Mouse (Mus musculus): ENCODE data around the gene Macrod2. TPM values are rescaled to one million over a fixed set of nuclear protein-coding genes. Genes with fewer than 3 reads are reported as not detected.

Gene Macrod2
- polyA plus RNA-seq, 1 experiment from 2014 or later = 31.9 TPM

DNA sequence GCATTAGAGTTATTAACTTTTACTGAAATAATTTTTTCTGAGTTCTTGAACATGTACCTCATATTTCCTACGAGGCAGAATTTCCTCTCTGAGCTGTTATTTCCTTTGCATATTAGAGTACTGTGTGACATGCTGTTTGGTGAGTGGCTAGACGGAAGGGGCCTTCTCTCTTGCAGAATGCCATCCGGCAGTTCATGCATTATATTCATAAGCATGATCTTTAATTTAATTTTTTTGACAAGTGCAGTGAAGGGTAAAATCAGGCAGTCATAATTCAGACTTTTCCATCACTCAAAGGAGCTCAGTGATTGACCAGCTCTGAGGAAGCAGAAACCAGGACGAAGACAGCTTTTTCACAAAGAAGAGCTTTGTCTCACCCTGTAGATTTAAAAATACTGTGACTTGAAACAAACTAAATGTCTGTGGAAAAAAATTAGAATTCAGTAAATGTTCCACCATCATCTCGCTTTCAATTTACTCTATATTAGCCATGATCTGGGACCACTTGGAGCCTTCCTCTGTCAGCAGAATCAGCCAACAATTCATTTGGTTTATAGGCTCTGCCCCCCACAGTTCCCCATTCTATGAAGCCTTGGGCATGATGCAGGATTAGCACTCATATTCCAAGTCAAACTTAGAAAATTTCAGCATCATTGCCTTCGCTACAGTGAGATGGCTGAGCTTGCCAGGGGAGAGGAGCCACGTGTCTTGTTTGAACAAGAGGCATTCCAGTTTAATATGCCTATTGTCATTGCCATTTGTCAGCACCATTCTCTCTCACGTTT lies 1827.2 kb downstream of the Macrod2 start:
- H3K4me3 ChIP-seq (ENCODE audit: low read depth, low read length) = no peak overlapping the region
- no peaks in the 10 kb centered on the region for H3K27me3 ChIP-seq (ENCODE audit: control insufficient read depth, insufficient read depth, low read length)
- no peaks in the 10 kb centered on the region for H3K9me3 ChIP-seq (ENCODE audit: control insufficient read depth, low read length)
- no peak for ATAC-seq (ENCODE audit: low FRiP score, low TSS enrichment)
- no peak overlapping the region for H3K4me2 ChIP-seq (replicated peaks; ENCODE audit: low read depth)
- WGBS = 66% methylated on average over 8 of the region's 8 CpGs
- no peak overlapping the region for H3K9ac ChIP-seq (ENCODE audit: low read length)
- no peaks in the 10 kb centered on the region for H3K4me1 ChIP-seq (replicated peaks; ENCODE audit: control insufficient read depth, insufficient read depth)
- no peaks in the 10 kb centered on the region for H3K36me3 ChIP-seq (ENCODE audit: control insufficient read depth, insufficient read depth, low read length)
- TF ChIP-seq EP300 (optimal IDR thresholded peaks at IDR 0.05) (no peak), CTCF (IDR thresholded peaks at IDR 0.05; ENCODE audit: low read depth) (no peak)
- DNase-seq (ENCODE audit: low spot score) = no peak
- H3K27ac ChIP-seq (replicated peaks) = no peak overlapping the region

DNA sequence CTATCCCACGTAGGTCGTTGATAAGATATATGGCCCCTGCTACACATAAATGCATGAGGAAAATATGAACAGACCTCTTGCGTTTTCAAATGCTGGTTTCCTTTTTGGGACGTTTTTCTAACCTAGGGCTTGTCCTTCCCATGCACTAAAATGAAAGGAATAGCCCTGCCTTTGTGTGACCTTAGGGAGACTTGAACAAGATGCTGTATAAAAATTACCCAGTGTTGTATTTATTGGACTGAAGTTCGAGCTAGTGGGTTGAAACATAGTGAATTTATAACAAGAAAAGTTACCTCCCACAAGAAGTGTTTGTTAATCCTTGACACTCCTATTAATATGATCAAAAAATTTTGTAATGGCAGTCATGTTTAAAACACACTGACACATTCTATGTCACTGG lies 1827.8 kb downstream of the Macrod2 start:
- TF ChIP-seq EP300 (optimal IDR thresholded peaks at IDR 0.05) (no peak), CTCF (IDR thresholded peaks at IDR 0.05; ENCODE audit: low read depth) (no peak)
- Histone ChIP-seq H3K9ac (ENCODE audit: low read length) (no peak overlapping the region), H3K27me3 (ENCODE audit: control insufficient read depth, insufficient read depth, low read length) (no peaks in the 10 kb centered on the region), H3K9me3 (ENCODE audit: control insufficient read depth, low read length) (no peaks in the 10 kb centered on the region), H3K4me1 (replicated peaks; ENCODE audit: control insufficient read depth, insufficient read depth) (no peaks in the 10 kb centered on the region), H3K36me3 (ENCODE audit: control insufficient read depth, insufficient read depth, low read length) (no peaks in the 10 kb centered on the region), H3K4me3 (ENCODE audit: low read depth, low read length) (no peak overlapping the region), H3K27ac (replicated peaks) (no peak overlapping the region), H3K4me2 (replicated peaks; ENCODE audit: low read depth) (no peak overlapping the region)
- no peak for ATAC-seq (ENCODE audit: low FRiP score, low TSS enrichment)
- no peak for DNase-seq (ENCODE audit: low spot score)
- WGBS = 55% methylated on average over 5 of the region's 5 CpGs

DNA sequence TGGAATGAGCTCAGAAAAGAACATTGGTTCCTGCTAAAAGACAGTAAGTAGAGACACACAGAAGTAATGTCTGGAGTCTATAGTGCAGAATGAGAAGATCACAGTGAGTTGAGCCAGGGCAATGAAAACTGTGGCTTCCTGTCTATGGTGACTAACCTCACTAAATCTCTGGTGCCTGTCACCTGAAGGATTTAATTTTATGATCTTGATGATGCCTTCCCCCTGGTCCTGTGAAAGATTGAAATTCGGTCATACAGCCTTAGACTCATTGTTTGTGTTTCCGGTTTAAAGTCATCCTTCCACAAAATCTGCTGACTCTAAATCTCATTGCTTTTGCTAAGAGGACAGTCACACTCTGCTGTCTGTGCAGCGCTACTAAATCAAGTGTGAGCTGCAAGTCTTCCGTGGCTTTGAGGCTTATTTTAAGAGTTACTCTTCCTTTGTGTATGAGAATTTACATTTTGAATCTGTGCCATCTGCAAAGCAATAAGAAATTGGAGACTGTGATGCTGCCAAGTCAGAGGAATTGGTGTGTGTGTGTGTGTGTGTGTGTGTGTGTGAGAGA lies 1836.0 kb downstream of the Macrod2 start:
- H3K4me2 ChIP-seq (replicated peaks; ENCODE audit: low read depth) = no peak overlapping the region
- WGBS = 52% methylated on average over 4 of the region's 4 CpGs
- DNase-seq (ENCODE audit: low spot score) = no peak

DNA sequence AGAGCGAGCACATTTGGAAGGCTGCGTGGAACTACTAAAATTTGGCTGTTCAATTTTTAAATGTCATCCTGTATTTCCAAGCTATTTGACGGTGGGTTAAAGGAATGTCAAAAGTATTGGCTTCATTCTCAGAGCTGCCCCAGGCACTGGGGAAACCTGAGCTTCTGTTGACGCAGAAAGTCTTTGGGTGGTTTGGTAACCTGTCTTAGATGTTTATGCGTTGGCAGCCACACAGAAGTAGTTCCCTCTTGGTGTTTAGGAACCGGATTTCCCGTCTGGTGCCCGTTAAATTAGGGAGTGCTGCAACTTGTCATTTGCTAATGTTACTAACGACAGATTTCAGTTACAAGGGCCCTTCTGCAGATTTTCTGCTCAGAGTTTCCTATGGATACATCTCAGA lies 1837.7 kb downstream of the Macrod2 start:
- H3K27me3 ChIP-seq (ENCODE audit: control insufficient read depth, insufficient read depth, low read length) = no peaks in the 10 kb centered on the region
- DNase-seq (ENCODE audit: low spot score) (no peak), ATAC-seq (ENCODE audit: low FRiP score, low TSS enrichment) (no peak)
- H3K9me3 ChIP-seq (ENCODE audit: control insufficient read depth, low read length) = no peaks in the 10 kb centered on the region
- H3K36me3 ChIP-seq (ENCODE audit: control insufficient read depth, insufficient read depth, low read length) = no peaks in the 10 kb centered on the region
- no peaks in the 10 kb centered on the region for H3K4me1 ChIP-seq (replicated peaks; ENCODE audit: control insufficient read depth, insufficient read depth)
- no peak overlapping the region for H3K4me3 ChIP-seq (ENCODE audit: low read depth, low read length)
- no peak overlapping the region for H3K4me2 ChIP-seq (replicated peaks; ENCODE audit: low read depth)
- no peak overlapping the region for H3K9ac ChIP-seq (ENCODE audit: low read length)
- 48% methylated on average over 9 of the region's 9 CpGs for WGBS
- no peak for TF ChIP-seq CTCF (IDR thresholded peaks at IDR 0.05; ENCODE audit: low read depth)
- TF ChIP-seq EP300 (optimal IDR thresholded peaks at IDR 0.05) = no peak
- H3K27ac ChIP-seq (replicated peaks) = no peak overlapping the region

More for the DNA sequence above, 1836.0 kb downstream of the Macrod2 start:
- no peak for ATAC-seq (ENCODE audit: low FRiP score, low TSS enrichment)
- Histone ChIP-seq H3K9me3 (ENCODE audit: control insufficient read depth, low read length) (no peaks in the 10 kb centered on the region), H3K27me3 (ENCODE audit: control insufficient read depth, insufficient read depth, low read length) (no peaks in the 10 kb centered on the region), H3K4me1 (replicated peaks; ENCODE audit: control insufficient read depth, insufficient read depth) (no peaks in the 10 kb centered on the region), H3K27ac (replicated peaks) (no peak overlapping the region), H3K4me3 (ENCODE audit: low read depth, low read length) (no peak overlapping the region), H3K9ac (ENCODE audit: low read length) (no peak overlapping the region), H3K36me3 (ENCODE audit: control insufficient read depth, insufficient read depth, low read length) (no peaks in the 10 kb centered on the region)
- TF ChIP-seq EP300 (optimal IDR thresholded peaks at IDR 0.05) (no peak), CTCF (IDR thresholded peaks at IDR 0.05; ENCODE audit: low read depth) (no peak)

DNA sequence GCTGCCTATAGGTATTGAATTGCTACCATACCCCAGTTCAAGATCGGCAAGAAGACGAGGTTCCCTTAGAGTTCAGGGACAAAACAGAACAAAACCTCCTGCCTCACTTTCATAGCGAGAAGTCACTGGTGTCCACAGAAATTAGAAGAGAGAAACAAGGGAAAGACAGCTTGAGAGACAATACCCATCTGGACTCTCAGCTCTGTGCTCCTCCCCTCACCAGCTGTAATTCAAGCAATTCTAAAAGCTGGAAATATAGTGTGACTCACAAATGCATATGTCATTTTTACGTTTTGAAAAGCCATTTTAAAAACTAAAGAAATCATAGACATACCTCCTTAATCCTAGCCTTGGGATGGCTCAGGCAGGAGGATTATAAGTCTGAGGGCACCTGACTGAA lies 1848.4 kb downstream of the Macrod2 start:
- WGBS = 75% methylated on average over 4 of the region's 4 CpGs
- Histone ChIP-seq H3K36me3 (ENCODE audit: control insufficient read depth, insufficient read depth, low read length) (no peaks in the 10 kb centered on the region), H3K9me3 (ENCODE audit: control insufficient read depth, low read length) (no peaks in the 10 kb centered on the region), H3K27ac (replicated peaks) (no peak overlapping the region), H3K4me2 (replicated peaks; ENCODE audit: low read depth) (no peak overlapping the region), H3K9ac (ENCODE audit: low read length) (no peak overlapping the region), H3K4me1 (replicated peaks; ENCODE audit: control insufficient read depth, insufficient read depth) (no peaks in the 10 kb centered on the region), H3K4me3 (ENCODE audit: low read depth, low read length) (no peak overlapping the region), H3K27me3 (ENCODE audit: control insufficient read depth, insufficient read depth, low read length) (no peaks in the 10 kb centered on the region)
- DNase-seq (ENCODE audit: low spot score) = no peak
- no peak for ATAC-seq (ENCODE audit: low FRiP score, low TSS enrichment)
- no peak for TF ChIP-seq CTCF (IDR thresholded peaks at IDR 0.05; ENCODE audit: low read depth)
- TF ChIP-seq EP300 (optimal IDR thresholded peaks at IDR 0.05) = no peak

DNA sequence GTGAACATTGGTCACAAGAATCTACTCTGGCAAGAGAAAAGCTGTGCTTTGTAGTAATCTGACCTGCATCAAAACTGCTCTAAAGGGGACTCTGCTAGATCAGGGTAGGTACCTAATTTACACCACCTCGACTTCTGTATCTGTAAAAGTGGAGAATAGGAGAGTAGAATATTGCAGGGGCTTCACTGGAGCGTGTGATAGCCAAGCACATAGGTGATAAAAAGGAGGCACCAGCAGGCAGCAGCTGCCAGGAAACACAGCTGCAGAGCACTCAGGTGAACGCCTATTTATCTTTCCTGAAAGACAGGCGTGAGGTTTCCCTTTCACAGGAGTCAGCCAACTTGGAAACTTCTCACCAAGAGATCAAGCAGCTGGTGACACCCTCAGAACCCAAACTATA lies 1855.3 kb downstream of the Macrod2 start:
- Histone ChIP-seq H3K4me2 (replicated peaks; ENCODE audit: low read depth) (no peak overlapping the region), H3K9me3 (ENCODE audit: control insufficient read depth, low read length) (no peaks in the 10 kb centered on the region), H3K9ac (ENCODE audit: low read length) (no peak overlapping the region), H3K27me3 (ENCODE audit: control insufficient read depth, insufficient read depth, low read length) (no peaks in the 10 kb centered on the region), H3K36me3 (ENCODE audit: control insufficient read depth, insufficient read depth, low read length) (no peaks in the 10 kb centered on the region), H3K4me1 (replicated peaks; ENCODE audit: control insufficient read depth, insufficient read depth) (no peaks in the 10 kb centered on the region), H3K27ac (replicated peaks) (no peak overlapping the region), H3K4me3 (ENCODE audit: low read depth, low read length) (no peak overlapping the region)
- no peak for DNase-seq (ENCODE audit: low spot score)
- WGBS = 37% methylated on average over 4 of the region's 4 CpGs
- no peak for ATAC-seq (ENCODE audit: low FRiP score, low TSS enrichment)
- TF ChIP-seq CTCF (IDR thresholded peaks at IDR 0.05; ENCODE audit: low read depth) (no peak), EP300 (optimal IDR thresholded peaks at IDR 0.05) (no peak)

Measured in stomach, postnatal 0 days (tissue).